Mouse (Mus musculus) left cerebral cortex, adult 8-10 months (tissue): ENCODE results near the gene Ccdc126. TPM values are rescaled to one million over a fixed set of nuclear protein-coding genes. Genes with fewer than 3 reads are reported as not detected.

Experiments used
- DNase-seq, 2 experiments: peaks; one replicate each; pipeline ENCODE4 v3.0.0; 2022; ENCODE audit warnings: low spot score in 2 of 2
- total RNA-seq, 4 experiments: library from RNA; stranded (reverse); gene quantifications; 2 replicates each; pipeline ENCODE4 v1.2.4; 2022

The Ccdc126 gene
- total RNA-seq, 4 experiments from 2014 or later, result 7.9 to 10.0 (median 9.0) TPM

DNA sequence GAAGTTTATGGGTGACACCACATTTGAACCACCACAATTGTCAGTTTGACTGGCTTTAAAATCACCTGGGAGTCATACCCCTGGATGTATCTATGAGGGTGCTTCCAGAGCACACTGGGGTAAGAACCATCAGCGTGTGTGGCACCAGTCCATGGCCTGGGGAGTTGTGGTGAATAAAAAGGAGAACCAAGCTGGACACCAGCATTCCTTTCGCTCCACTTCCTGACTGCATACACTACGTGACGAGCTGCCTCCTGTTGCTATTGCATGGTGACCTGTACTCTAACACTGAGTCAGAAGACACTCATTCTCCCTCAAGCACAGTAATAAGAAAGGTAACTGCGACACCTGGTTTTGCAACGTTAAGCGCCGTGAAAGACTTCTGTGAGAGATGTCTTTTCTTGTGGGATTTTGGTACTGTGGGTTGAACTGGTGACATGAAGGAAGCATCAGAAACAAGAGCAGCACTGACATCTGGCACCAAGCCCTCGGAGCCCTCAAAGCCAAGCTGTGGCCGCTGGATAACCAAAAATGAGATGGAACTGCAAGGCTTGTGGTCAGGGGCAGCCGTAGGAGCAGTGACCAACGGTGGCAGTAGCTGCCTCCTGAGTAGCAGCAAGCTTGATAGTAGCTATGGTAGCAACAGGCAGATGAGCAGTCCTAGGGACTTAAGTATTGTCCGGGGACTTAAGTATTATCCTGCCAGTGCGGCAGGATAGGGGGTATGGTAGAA lies 24.8 kb downstream of the Ccdc126 start:
- no peak for DNase-seq

DNA sequence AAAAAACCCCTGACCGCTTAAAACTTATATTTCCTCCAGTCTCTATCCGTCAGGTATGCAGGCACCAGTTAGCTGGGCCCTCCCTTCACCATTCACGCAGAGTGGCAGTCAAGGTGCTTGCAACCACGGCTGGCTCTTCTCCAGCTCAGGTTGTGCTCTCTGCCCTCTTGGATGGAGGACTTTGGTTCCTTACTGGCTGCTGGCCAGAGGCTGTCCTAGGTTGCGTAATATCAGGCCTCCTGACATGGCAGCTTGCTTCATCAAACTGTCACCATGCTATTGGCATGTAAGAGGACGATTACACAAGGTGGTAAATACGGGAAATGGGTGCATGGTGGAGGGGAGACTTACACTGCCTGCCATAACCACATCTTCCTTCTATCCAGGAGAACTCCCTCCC lies 30.8 kb downstream of the Ccdc126 start:
- no peak for DNase-seq

DNA sequence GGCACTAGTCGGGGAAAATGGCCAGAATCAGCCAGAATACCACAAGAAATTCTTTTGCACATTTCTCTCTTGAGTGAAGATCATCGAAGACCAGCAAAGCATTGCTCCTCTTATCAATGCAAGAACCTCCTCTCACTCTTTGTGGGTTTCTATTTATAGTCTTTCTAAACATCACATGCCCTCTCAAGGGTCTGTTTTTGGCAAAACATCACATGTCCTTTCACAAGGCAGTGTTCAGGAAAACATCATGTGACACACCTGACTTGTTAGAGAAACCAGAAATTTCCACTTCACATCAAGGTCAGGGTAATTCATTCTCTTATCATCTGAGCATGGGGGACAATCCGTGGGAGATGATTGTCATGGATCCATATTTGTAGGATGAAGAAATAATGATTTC lies 35.5 kb downstream of the Ccdc126 start:
- no peak for DNase-seq

DNA sequence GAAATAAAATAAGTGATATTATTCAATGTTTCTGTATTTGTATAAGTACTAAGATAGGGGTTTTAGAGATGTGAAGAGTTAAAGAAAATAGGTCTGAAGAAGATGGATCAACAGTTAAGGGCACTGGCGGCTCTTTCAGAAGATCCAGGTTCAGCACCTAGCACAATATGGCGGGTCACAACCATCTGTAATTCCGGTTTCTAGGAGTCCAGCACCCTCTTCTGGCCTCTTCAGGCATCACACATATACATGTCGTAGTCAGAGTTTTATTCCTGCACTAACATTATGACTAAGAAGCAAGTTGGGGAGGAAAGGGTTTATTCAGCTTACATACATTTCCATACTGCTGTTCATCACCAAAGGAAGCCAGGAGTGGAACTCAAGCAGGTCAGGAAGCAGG lies 36.1 kb downstream of the Ccdc126 start:
- no peak for DNase-seq

DNA sequence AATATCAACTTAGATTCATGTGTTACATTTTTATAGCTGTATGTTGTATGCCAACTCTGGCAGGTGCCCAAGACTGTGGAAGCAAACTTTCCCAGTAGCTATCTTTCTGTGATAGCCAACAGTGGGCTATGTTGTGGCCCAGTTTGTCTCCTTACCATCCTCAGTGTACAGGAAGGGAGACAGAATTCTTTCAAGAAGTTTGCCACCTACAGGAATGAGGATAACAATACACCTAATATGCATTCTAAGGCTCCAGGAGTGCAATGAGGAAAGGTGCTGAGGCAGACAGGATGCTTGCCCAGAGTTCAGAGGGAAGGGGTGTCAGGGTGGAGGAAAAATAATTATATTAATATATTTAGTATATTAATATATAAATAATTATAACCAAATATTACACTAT lies 41.3 kb downstream of the Ccdc126 start:
- DNase-seq, result no peak

DNA sequence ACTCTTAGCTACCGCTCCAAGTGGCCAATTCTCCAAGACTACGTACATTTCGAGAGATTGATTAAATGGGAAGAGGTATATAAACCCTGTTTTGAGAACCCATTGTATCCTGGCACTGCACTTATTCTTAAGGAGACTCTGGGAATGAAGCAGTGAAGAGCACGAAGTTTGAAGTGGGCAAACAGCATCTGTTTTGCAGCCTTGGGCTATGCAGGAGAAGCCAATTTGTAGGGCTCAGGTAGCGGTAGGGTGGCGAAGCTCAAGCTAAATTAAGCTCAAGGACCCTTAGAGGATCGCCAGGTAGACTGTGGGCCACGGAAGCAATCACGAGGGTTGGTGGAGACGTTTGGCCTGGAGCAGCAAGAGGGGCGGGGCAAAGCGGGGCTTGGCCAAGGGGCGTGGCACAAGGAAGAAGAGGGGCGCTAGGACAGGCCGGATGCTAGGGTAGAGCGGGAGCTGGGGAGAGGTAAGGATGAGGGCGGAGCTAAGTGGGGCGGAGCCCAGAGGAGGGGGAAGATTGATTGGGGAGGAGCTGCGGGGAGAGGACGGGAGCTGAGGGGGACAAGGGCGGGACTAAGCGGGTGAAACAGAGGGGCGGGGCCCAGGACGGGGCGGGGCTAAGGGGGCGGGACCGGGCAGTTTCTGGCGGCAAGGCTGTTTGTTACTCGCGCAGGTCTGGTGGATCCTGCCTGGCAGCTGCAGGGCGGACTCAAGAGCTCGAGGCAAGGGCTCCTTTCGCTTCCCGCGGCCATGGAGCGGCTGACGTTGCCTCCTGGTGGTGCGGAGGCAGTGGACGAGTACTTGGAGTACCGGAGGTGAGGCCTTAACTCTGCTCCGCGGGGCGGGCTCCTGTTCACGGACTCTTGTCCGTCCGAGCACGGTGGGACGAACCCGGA lies 48.3 kb downstream of the Ccdc126 start, which contains the start of gene Fam221a:
Gene Fam221a, plus strand, starts transcription at position 581 of the 896 bp plus-strand sequence.
- peak; percentile 40 to 66 for DNase-seq

DNA sequence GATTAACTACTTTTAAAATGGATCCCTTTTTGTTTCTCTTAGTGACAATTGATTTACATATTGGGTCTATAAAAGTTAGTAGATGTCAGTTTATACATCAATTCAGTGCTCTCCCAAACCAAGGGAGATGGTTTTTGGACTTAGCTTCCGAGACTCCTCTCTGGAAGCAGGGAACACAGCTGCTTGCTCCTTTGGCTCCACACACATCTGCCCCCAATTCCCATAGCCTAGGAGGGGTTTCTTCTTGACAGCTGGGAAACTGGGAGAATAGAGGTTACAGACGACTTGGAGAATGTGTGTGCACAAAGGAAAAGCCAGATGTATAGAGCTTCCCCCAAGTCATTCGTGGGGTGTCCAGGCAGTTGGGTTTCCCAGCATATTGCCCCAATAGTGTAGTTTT lies 49.1 kb downstream of the Ccdc126 start:
- no peak for DNase-seq

DNA sequence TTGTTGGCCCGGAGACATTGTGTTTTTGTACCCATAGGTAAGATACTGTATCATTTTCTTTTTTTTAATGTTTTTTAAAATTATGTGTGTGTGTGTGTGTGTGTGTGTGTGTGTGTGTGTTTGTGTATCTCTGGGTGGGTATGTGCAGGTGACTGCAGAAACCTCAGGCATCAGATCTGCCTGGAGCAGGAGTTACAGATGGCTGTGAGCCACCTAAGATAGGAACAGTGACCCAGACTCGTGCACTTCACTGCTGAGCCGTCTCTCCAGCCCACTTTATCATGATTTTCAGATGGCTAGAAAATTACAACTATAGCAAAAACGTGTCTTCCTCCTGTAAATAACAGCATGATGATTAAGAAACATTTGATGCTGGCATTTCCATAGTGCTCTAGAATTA lies 53.6 kb downstream of the Ccdc126 start:
- no peak for DNase-seq

DNA sequence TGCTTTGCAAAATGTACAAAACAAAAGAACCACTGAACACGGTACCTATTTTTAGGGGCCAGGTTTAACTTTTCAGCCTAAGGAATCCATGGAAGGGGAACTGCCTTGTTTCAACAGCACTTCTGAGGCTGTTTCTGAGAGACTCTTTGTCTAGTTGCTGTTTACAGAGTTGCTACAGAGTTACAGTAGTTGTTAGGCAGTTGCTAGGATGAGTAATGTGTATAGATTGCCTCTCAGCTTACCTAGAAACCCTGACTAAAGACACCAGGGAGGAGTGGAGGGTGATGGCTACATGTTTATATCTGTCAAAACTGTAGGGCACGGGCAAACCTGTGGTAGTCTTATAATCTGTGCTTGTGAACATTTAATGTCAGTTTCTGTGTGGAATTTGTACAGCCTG lies 54.9 kb downstream of the Ccdc126 start:
- no peak for DNase-seq

DNA sequence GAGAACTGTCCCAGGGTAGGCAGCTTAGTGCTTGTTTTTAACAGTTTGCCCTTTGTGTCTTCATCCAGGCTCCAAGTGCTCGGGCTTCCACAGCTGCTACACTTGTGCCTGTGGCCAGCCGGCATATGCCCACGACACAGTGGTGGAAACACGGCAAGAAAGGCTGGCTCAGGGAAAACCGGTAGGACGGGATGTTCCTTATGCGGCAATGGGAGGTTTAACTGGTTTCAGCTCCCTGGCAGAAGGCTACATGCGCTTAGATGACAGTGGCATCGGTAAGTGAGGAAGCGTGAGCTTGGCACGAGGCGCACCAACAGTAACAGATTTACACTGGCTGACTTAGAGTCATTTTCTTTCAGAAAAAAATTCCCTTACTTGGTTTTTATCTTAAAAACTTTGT lies 59.3 kb downstream of the Ccdc126 start:
- DNase-seq, result no peak

Other genes with a start within 250 kb of the Ccdc126 start
- gene Malsu1, start 245.5 kb upstream of the Ccdc126 start, total RNA-seq, result 10 to 100 TPM; 26.3 to 30.5 (median 28.1) TPM
- gene Igf2bp3, start 104.3 kb upstream of the Ccdc126 start, total RNA-seq, result not detected
- 10 to 100 TPM; 45.2 to 57.3 (median 55.6) TPM for gene Tra2a, start 55.2 kb upstream of the Ccdc126 start, total RNA-seq
- 1 to 10 TPM; 1.2 to 2.2 (median 1.8) TPM for gene Fam221a, start 48.5 kb downstream of the Ccdc126 start, total RNA-seq
- gene Stk31, start 76.3 kb downstream of the Ccdc126 start, total RNA-seq, result 1 to 10 TPM; 1.3 to 3.2 (median 2.1) TPM